Mouse (Mus musculus) skeletal muscle tissue, postnatal 0 days (tissue): ENCODE results near the gene Lrr1. TPM values are rescaled to one million over a fixed set of nuclear protein-coding genes. Genes with fewer than 3 reads are reported as not detected.

Experiments used
- microRNA-seq, 2 experiments: library from miRNA; unstranded; fragments of <30 nt; microRNA quantifications; one replicate each; pipeline ENCODE4; 2016
- polyA plus RNA-seq: library from polyadenylated mRNA; unstranded; fragments of >200 nt; fragmentation: Nextera tagmentation; extraction: Ambion mirVana; gene quantifications from 2 replicates; pipeline ENCODE4 v1.2.1, GENCODE M21; 2015

Gene Lrr1
- polyA plus RNA-seq: 2.5 and 3.4 TPM in 2 replicates

DNA sequence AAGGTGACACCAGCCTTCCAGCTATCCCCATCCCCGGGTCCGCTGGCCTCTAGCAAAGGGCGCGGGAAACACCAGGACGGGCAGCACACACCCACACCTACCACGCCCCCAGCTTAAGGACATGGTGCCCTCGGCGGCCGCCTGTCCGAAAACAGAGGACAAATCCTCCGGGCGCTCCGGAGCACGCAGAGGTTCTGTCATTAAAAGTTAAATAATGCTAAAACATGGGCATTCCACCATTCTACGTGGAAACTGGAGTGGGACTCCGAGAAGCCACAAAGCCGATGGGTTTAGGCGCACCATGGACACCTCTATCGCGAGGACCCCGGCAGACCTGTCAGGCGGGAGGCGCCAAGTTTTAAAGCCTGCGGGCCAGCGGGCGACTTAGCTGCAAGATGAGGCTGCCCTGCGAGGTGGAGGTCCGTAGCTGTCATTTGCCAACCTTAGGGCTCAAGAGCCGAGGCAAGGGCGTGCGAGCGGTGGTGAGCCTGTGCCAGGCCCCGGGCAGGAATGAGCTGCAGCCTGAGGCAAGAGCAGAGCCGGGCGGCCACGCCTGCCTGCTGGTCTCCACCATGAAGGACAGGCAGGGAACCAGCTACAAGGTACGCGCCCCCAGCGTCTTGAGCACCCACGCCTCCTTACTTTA, at the start of gene Lrr1:
Lrr1 (plus strand) TSS at position 354 of the 646 bp plus-strand sequence.

DNA sequence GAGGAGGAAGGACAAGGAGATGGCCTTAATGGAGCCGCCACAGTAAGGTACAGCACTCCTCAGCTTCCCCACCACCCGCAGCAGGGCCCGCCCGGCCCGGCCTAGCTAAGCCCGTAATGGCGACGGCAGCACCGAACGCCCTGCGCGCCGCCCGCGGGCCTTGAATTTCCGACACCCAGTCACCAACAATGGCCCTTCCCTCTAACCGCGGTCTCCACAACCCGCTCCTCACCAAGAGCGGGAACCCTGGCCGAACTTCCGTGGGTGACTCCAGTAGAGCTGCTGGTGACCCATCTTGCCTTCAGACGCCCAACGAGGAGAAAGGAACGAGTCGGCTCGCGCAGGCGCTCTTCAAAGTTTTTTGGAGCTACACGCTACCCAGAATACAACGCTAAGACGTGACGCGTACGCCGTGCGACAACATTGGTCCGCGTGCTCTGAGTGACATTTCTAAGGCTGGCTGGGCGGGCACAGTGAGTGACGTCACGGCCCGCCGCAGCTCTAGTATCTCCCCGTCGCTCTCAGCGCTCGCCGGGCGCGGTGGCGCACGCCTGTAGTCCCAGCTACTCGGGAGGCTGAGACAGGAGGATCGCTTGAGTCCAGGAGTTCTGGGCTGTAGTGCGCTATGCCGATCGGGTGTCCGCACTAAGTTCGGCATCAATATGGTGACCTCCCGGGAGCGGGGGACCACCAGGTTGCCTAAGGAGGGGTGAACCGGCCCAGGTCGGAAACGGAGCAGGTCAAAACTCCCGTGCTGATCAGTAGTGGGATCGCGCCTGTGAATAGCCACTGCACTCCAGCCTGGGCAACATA, 9.6 kb upstream of the Lrr1 start, which contains the start of gene Rps29:
Rps29 (minus strand) TSS at position 422 of the 813 bp plus-strand sequence.

DNA sequence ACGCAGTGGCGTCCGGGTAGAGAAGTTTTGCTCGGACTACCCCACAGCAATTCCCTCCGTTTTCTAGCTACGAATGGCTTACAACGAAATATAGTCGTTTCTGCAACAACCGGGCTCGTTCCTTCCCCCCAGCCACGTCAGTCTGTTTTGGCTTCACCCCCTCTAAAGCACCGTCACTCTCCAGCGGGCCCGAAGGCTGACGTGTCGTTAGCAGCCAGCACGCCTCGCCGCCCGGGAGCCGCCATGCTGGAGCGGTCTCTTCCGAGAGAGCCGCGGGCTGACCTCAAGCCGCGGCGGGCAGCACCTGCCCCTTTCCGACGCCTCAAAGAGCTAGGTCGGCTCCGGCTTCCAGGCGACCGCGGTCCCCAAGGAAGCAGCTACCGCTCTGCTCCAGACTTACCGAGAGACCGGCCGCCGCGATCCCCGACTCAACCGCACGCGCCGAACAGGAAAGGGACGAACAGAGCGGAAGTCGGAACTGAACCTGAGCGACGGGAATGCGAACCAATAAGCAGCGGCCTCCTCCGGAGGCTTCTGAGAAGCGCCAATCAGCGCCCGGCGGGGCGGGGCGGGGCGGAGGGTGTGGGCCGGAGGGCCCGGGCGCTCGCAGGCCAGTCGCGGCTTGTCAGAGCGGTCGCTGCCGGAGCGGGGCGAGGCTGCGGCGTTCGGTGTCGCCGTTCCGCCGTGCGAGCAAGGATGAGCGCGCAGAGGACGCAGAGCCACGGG, 15.1 kb downstream of the Lrr1 start, which contains the start of the genes Rpl36al and Mgat2:
Rpl36al (minus strand) TSS at position 501 of the 726 bp plus-strand sequence.
Mgat2 (plus strand) TSS at position 575 of the 726 bp plus-strand sequence.

DNA sequence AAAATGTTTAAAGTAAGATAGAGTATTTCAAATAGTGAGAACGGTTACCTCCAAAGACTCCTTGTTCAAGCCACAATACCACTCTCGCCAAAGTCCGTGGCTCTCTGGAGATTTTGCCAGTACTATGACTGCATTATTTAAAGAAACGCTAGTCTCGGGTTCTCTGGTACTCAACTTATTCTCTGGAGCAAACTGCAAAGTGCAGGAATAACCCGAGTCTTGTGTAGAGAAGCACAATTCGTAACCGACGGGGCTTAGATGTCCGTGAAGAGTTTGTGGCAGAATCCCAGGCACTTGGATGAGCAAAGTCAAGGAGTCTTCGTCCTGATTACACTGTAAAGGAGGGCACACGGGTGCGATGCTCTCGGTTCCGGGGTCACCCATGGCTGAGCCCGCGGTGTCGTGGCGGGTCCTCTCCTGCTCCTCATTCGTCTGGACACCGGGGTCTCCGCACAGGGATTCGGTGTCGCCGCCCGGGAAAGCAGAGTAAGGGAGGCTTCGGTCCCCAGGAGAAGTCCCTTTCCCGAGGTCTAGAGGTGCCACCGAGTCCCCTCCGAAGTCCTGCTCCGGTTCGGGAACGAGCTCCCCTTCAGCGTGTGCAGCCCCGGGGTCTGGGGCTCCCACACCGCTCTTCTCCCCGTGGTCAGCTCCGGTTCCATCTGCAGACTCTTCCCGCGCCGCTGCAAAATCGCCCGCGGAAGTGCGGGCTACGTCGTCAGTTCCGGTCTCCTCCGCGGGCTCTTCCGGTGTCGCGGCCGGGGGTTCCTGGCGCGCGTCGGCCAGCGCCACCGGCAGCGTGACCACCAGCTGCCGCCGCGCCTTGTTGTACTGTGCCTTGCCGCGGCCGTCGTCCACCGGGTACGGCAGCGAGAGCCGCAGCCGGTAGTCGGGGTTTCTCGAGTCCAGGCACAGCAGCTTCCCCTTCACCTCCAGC, 28.1 kb downstream of the Lrr1 start, which contains the start of gene Gm49383:
Gm49383 (minus strand) TSS at position 661 of the 934 bp plus-strand sequence.

DNA sequence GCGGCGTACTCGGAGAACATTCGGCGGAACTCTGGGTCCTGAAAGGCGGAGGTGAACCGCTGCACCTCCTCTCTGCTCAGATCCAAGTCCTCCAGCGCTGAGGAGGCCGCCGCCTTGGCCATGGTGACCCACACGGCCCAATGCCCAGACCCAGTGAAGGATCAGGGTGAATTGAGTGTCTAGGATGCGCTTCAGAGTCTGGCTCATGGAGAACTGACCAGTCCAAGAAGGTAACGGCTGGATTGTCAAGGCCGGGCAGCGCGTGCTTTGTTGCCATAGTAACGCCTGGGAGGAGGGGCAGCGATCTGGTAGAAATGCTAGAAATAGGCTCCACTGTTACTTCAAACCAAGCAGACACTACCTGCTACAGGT, 29.5 kb downstream of the Lrr1 start, which contains the start of gene Dnaaf2:
Dnaaf2 (minus strand) TSS at position 266 of the 372 bp plus-strand sequence.

DNA sequence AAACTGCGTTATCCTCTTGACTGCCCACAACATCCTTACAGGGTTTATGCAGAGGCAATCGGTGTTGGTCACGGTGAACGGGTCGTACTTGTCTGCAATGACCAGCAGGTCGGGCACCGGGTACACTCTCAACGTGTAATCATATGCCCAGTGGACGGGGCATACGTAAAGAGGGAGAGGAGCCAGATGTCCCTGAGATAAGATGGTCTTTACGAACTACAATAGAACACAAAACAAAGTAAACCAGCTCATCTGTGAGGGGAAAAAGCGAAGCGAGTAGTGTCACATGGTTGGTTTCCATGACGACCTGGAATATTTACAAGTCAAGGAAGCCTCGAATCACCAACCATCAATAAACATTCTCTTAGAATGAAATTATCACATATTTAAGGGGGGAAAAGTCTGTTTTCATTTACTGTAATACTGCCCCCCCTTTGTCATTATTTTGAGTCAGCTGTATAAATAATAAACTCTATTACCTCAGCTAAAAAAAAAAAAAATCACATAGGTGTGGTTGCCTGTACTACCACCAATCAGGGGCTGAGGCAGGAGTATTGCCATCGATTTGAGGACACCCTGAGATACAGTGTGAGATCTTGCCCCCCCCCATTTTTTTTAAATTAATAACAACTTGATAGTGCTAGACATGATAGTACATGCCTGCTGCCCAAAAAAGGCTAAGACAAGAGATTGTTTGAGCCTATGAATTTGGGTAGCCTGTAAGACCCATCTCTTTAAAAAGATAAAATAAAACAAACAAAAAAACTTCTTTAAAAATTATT, 35.6 kb downstream of the Lrr1 start, which contains the start of gene Gm49384:
Gm49384 (minus strand) TSS at position 216 of the 782 bp plus-strand sequence.

DNA sequence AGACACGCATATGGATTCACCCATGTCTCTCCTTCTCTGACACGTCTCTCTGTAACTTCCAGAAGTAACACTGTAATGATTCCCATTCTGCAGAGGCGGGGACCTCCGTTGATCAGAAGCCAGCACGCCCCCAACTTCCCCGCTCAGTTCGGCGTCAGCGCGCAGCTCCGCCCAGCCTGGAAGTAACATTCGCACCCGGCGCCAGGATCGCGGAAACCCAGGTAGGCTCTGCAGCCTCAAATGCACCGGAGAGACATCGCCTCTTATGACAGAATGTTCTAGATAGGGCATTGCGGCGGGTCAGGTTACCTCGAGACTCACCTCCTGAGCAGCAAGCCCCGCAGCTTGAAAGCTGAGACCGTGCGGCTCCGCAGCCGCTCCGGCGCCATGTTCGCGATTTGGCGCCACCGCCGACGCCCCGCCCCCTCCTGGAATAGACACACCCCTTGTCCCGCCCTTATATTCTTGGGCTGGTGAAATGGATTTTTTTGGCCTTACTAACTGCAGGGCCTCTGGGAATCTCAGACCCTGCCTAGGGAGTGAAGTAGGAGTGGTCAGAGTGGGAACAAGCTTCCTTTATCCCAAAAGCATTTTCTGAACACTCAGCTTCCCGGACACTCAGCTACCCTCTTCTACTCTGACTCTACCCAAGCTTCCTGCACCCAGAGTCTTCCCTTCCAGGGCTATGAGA, 59.3 kb downstream of the Lrr1 start, which contains the start of gene Pole2:
Pole2 (minus strand) TSS at position 420 of the 691 bp plus-strand sequence.

Small RNA genes within 50 kb of the gene (microRNA-seq; reads per million reads assigned to microRNA genes)
- gene Gm47287: 0 reads per million in 2 experiments
- 0 to 0.42 reads per million in 2 experiments for gene Gm47295

Other genes with a start within 250 kb of the Lrr1 start
- 1,267 and 1,559 TPM in 2 replicates for gene Rps29, start 9.6 kb upstream of the Lrr1 start, polyA plus RNA-seq
- gene Rpl36al, start 15.3 kb downstream of the Lrr1 start, polyA plus RNA-seq: 498 and 516 TPM in 2 replicates
- gene Mgat2, start 15.3 kb downstream of the Lrr1 start, polyA plus RNA-seq: 29.5 and 42.3 TPM in 2 replicates
- 4.6 and 5.0 TPM in 2 replicates for gene Gm49383, start 28.3 kb downstream of the Lrr1 start, polyA plus RNA-seq
- 2.8 and 4.1 TPM in 2 replicates for gene Dnaaf2, start 29.6 kb downstream of the Lrr1 start, polyA plus RNA-seq
- gene Gm49384, start 35.5 kb downstream of the Lrr1 start, polyA plus RNA-seq: 3.6 and 4.5 TPM in 2 replicates
- gene Pole2, start 59.4 kb downstream of the Lrr1 start, polyA plus RNA-seq: 4.9 and 5.1 TPM in 2 replicates
- 10.5 and 11.4 TPM in 2 replicates for gene Klhdc1, start 72.4 kb downstream of the Lrr1 start, polyA plus RNA-seq
- 96.8 and 99.8 TPM in 2 replicates for gene Klhdc2, start 127.9 kb downstream of the Lrr1 start, polyA plus RNA-seq
- 44.1 and 44.9 TPM in 2 replicates for gene Nemf, start 188.4 kb downstream of the Lrr1 start, polyA plus RNA-seq
- gene Arf6, start 203.3 kb downstream of the Lrr1 start, polyA plus RNA-seq: 36.7 and 51.6 TPM in 2 replicates
- gene Gm9887, start 203.6 kb downstream of the Lrr1 start, polyA plus RNA-seq: 1.2 and 1.6 TPM in 2 replicates